Comparison of ENCODE assay signal across 9 mouse cellular contexts in the genomic region with DNA sequence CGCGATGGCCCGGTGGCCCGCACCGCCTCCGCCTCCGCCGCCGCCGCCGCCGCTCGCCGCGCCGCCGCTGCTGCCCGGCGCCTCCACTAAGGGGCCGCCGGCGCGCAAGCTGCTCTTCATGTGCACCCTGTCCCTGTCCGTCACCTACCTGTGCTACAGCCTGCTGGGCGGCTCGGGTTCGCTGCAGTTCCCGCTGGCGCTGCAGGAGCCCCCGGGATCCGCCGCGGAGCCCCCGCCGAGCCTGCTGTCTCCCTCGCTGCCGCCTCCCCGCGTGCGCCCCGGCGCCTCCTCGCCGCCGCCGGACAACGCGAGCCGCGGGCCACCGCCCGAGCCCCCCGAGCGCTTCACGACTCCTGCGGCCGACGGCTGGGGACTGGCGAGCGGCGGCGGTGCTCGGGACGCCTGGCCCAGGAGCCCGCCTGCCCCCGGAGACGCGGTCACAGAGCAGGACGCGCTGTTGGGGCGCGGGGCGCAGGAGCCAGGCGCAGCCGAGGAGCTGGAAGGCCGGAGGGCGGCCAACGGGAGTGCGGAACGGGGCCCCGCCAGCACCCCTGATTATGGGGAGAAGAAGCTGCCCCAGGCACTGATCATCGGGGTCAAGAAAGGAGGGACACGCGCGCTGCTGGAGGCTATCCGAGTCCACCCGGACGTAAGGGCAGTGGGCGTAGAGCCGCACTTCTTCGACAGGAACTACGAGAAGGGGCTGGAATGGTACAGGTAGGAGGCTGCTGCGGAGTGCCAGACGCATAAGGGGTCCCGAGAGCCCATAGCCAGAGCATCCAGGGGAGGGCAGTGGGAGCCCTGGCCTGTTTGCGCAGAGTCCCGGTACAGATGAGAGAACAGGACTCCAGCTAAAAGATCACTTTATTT. TPM values are rescaled to one million over a fixed set of nuclear protein-coding genes. Genes with fewer than 3 reads are reported as not detected.
DNase-seq lines count a peak whose midpoint lies in the region; ATAC-seq lines count a peak whose summit lies in the region.
"Had no signal": no experiment of that assay in that cellular context is flagged by ENCODE, and none has a peak within 500 bp of the region (broad histone marks: within the 10 kb centered on the region; RNA-seq: fewer than 3 reads in every experiment).

No protein-coding gene starts in this region.

- no peak overlapping the region for H3K27ac ChIP-seq in limb, embryonic 11.5 days (replicated peaks; ENCODE audit: low read depth, low read length)

- peak overlapping the region; percentile 97 for H3K4me2 ChIP-seq in limb, embryonic 11.5 days (ENCODE audit: low read depth, severe bottlenecking)

- ATAC-seq in frontal cortex, adult (ENCODE audit: low TSS enrichment) = peak; percentile 22; the same call in 1 of the 2 replicates
- ATAC-seq in limb, embryonic 11.5 days (ENCODE audit: insufficient number of reproducible peaks, low FRiP score, low TSS enrichment, low read depth) = 0 out of 2 replicates have a peak, but pooled peaks have one; percentile 54

- peaks cover 58% of the 10 kb centered on the region for H3K27me3 ChIP-seq in limb, embryonic 11.5 days (ENCODE audit: control insufficient read depth, insufficient read depth, low read length)

- H3K4me3 ChIP-seq in limb, embryonic 11.5 days (ENCODE audit: low read depth, low read length) = peak overlapping the region; percentile 57
- H3K4me3 ChIP-seq: myocyte had no signal

- H3K9me3 ChIP-seq in limb, embryonic 11.5 days (ENCODE audit: control insufficient read depth, low read length) = no peaks in the 10 kb centered on the region

- no peak overlapping the region; the same call in 1 of the 2 replicates for H3K9ac ChIP-seq in limb, embryonic 11.5 days (ENCODE audit: low read length)

- H3K4me1 ChIP-seq in limb, embryonic 11.5 days (ENCODE audit: control insufficient read depth, insufficient read depth, low read length) = no peaks in the 10 kb centered on the region

- no peaks in the 10 kb centered on the region for H3K36me3 ChIP-seq in limb, embryonic 11.5 days (ENCODE audit: control insufficient read depth, insufficient read depth, low read length)

- DNase-seq in frontal cortex, postnatal 14 days (ENCODE audit: low spot score in 2 of 2) = no peak
- DNase-seq in right cerebral cortex, postnatal 10 days (ENCODE audit: low spot score in 2 of 2) = peak; percentile 31 to 33
- DNase-seq in right cerebral cortex, postnatal 36 days (ENCODE audit: low spot score in 2 of 2) = no peak
- peak; percentile 50 for DNase-seq in limb, embryonic 11.5 days (ENCODE audit: low spot score)
- DNase-seq in retina, embryonic 14.5 days (ENCODE audit: low spot score) = peak; percentile 37
- DNase-seq in spleen, postnatal 4 days (ENCODE audit: low spot score in 2 of 2) = no peak
- DNase-seq in adrenal gland, postnatal 4 days (ENCODE audit: low spot score in 2 of 2) = no peak

- WGBS in limb, embryonic 11.5 days = under 1% methylated on average over 71 of the region's 97 CpGs

RNA-seq across cellular contexts. Expression of gene Hs3st4, which starts 0.7 kb away (rescaled TPM):
- polyA plus RNA-seq in limb, embryonic 11.5 days (2014; fragmentation: Nextera tagmentation; extraction: Ambion mirVana) = 0.16 TPM in 1 of 2 replicates, not detected in the other
- total RNA-seq in adrenal gland, postnatal 4 days (2021) = under 1 TPM; 0.14 to 0.51 TPM
- polyA plus RNA-seq: myocyte had no signal

Comparison
In these comparisons a context has a peak if more than half of its experiments do, and no peak if none do; other contexts are left out.
1. DNase-seq: peak in right cerebral cortex, postnatal 10 days (2 of 2), limb, embryonic 11.5 days (single experiment) and retina, embryonic 14.5 days (single experiment); none in frontal cortex, postnatal 14 days (0 of 2), right cerebral cortex, postnatal 36 days (0 of 2), spleen, postnatal 4 days (0 of 2) and adrenal gland, postnatal 4 days (0 of 2).